Mouse (Mus musculus): ENCODE measurements around the gene Vill. TPM values are rescaled to one million over a fixed set of nuclear protein-coding genes. Genes with fewer than 3 reads are reported as not detected.
A peak's percentile ranks its signal among the peaks of the same experiment; 100 is the strongest.

The Vill gene
- polyA plus RNA-seq (2016; fragmentation: Nextera tagmentation; extraction: Ambion mirVana) = 9.8 and 13.0 TPM in 2 replicates

GRCm38 (mm10) chr9:119052154-119052944, at the start of gene Vill:
TSS of gene Vill (plus strand) at chr9:119052778.
- H3K9me3 ChIP-seq = no peaks in the 10 kb centered on the region
- peak within 1 kb of the TSS; percentile 17 for H3K4me3 ChIP-seq
- H3K4me2 ChIP-seq (replicated peaks) = peak within 1 kb of the TSS; percentile 63
- no peak within 1 kb of the TSS for H3K27ac ChIP-seq
- H3K4me1 ChIP-seq = peaks cover 13% of the 10 kb centered on the region
- H3K36me3 ChIP-seq = no peaks in the 10 kb centered on the region
- ATAC-seq (ENCODE audit: low FRiP score, low read depth) = peak; percentile 82
- H3K27me3 ChIP-seq (replicated peaks) = peaks cover 14% of the 10 kb centered on the region
- WGBS = 15% methylated on average over 22 of the region's 22 CpGs
- peak within 1 kb of the TSS; percentile 47 for H3K9ac ChIP-seq

GRCm38 (mm10) chr9:119003990-119004702, 48.4 kb upstream of the Vill start:
- H3K9ac ChIP-seq = no peak overlapping the region
- no peak overlapping the region for H3K4me2 ChIP-seq (replicated peaks)
- H3K27ac ChIP-seq = no peak overlapping the region
- H3K4me1 ChIP-seq = peaks cover 7% of the 10 kb centered on the region
- H3K9me3 ChIP-seq = no peaks in the 10 kb centered on the region
- no peak overlapping the region for H3K4me3 ChIP-seq
- H3K27me3 ChIP-seq (replicated peaks) = no peaks in the 10 kb centered on the region
- ATAC-seq (ENCODE audit: low FRiP score, low read depth) = no peak
- 91% methylated on average over 23 of the region's 23 CpGs for WGBS
- no peaks in the 10 kb centered on the region for H3K36me3 ChIP-seq

GRCm38 (mm10) chr9:119004703-119005076, 47.9 kb upstream of the Vill start:
- Histone ChIP-seq H3K27ac (no peak overlapping the region), H3K4me3 (no peak overlapping the region), H3K4me2 (replicated peaks) (no peak overlapping the region), H3K9me3 (no peaks in the 10 kb centered on the region), H3K27me3 (replicated peaks) (no peaks in the 10 kb centered on the region), H3K9ac (no peak overlapping the region), H3K36me3 (no peaks in the 10 kb centered on the region), H3K4me1 (peaks cover 7% of the 10 kb centered on the region)
- 90% methylated on average over 16 of the region's 16 CpGs for WGBS
- no peak for ATAC-seq (ENCODE audit: low FRiP score, low read depth)

DNA sequence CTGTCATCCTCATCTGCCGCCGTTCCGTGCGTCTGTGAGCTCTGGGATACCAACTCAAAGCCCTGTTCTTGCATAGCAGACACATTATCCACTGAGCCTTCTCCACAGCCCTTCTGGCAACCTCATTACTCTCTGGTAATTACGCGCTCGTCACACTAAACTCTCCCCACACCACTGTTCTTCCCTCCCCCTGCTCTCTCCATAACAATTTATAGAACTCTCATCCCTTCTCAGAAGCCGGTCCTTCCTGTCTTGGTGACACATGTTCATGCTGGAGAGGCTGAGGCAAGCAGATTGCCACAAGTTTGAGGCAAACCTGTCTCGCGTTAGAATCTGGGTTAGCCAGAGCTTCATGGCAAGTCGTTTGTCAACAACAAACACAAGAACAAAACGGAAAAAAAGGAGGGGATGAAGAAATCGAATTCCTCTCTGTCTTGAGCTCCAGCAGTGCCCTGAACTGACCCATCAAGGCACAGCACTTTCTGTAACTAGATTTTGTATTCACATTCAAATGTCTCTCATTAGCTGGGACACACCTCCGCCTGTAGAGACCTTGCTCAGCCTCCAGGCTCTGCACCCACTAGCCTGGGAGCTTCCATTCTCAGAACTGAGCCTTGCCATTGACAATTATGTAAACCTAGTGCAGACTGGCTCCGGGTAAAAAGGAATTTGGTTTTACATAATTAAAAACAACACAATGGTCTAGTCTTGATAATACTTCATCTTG, 47.1 kb upstream of the Vill start:
- ATAC-seq (ENCODE audit: low FRiP score, low read depth) = no peak
- no peak overlapping the region for H3K4me3 ChIP-seq
- no peaks in the 10 kb centered on the region for H3K9me3 ChIP-seq
- H3K27ac ChIP-seq = no peak overlapping the region
- no peaks in the 10 kb centered on the region for H3K36me3 ChIP-seq
- no peak overlapping the region for H3K4me2 ChIP-seq (replicated peaks)
- no peak overlapping the region for H3K9ac ChIP-seq
- peaks cover 7% of the 10 kb centered on the region for H3K4me1 ChIP-seq
- WGBS = 58% methylated on average over 15 of the region's 15 CpGs
- no peaks in the 10 kb centered on the region for H3K27me3 ChIP-seq (replicated peaks)

- H3K4me3 ChIP-seq = no peak overlapping the region
- no peak overlapping the region for H3K4me2 ChIP-seq (replicated peaks)
- ATAC-seq (ENCODE audit: low FRiP score, low read depth) = no peak
- H3K4me1 ChIP-seq = peaks cover 7% of the 10 kb centered on the region
- no peaks in the 10 kb centered on the region for H3K27me3 ChIP-seq (replicated peaks)
- WGBS = 88% methylated on average over 10 of the region's 10 CpGs
- no peak overlapping the region for H3K27ac ChIP-seq
- no peak overlapping the region for H3K9ac ChIP-seq
- no peaks in the 10 kb centered on the region for H3K36me3 ChIP-seq
- no peaks in the 10 kb centered on the region for H3K9me3 ChIP-seq
These were observed 45.3 kb upstream of the Vill start for GRCm38 (mm10) chr9:119007266-119007665.

GRCm38 (mm10) chr9:119008871-119009270, 43.7 kb upstream of the Vill start:
- Histone ChIP-seq H3K27ac (no peak overlapping the region), H3K4me2 (replicated peaks) (no peak overlapping the region), H3K27me3 (replicated peaks) (no peaks in the 10 kb centered on the region), H3K36me3 (no peaks in the 10 kb centered on the region; the same call in 1 of the 2 replicates), H3K4me3 (no peak overlapping the region), H3K9ac (no peak overlapping the region), H3K9me3 (no peaks in the 10 kb centered on the region), H3K4me1 (peaks cover 7% of the 10 kb centered on the region)
- ATAC-seq (ENCODE audit: low FRiP score, low read depth) = no peak
- 69% methylated on average over 7 of the region's 7 CpGs for WGBS

DNA sequence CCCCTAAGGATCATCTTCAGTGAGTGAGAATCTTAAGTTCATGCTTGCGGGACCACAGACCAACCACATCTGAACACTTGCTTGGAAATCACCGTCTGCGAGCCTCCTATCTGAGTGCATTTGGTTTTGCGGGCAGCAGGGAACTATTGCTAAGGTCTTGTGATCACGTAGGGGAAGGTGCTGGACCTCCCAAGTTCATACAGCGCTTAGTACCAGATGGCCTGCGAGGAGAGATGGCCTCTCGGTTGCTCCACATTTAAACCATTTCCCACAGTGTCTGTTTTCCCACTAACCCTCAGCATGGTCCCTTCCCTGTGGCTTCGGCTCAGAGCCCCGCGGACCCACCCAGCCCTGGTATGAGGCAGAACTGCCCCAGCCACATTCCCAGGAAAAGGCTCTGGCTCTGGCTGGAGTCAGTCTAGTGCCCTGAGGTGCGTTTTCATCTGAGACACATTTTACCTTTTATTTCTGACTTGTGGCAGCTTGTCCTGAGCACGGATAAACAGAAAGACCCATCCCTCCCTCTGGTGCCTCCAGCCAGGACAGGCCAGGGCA, 42.3 kb upstream of the Vill start:
- Histone ChIP-seq H3K4me1 (peaks cover 1% of the 10 kb centered on the region), H3K9ac (no peak overlapping the region), H3K27ac (no peak overlapping the region), H3K27me3 (replicated peaks) (no peaks in the 10 kb centered on the region), H3K9me3 (no peaks in the 10 kb centered on the region), H3K36me3 (no peaks in the 10 kb centered on the region; the same call in 1 of the 2 replicates), H3K4me2 (replicated peaks) (no peak overlapping the region), H3K4me3 (no peak overlapping the region)
- no peak for ATAC-seq (ENCODE audit: low FRiP score, low read depth)
- WGBS = 77% methylated on average over 13 of the region's 13 CpGs

GRCm38 (mm10) chr9:119016785-119017507, 35.6 kb upstream of the Vill start:
- Histone ChIP-seq H3K27ac (no peak overlapping the region), H3K4me2 (replicated peaks) (no peak overlapping the region)

GRCm38 (mm10) chr9:119021731-119022130, 30.8 kb upstream of the Vill start:
- H3K4me3 ChIP-seq = no peak overlapping the region
- no peaks in the 10 kb centered on the region for H3K27me3 ChIP-seq (replicated peaks)
- no peak for ATAC-seq (ENCODE audit: low FRiP score, low read depth)
- no peaks in the 10 kb centered on the region for H3K9me3 ChIP-seq
- WGBS = 82% methylated on average over 7 of the region's 7 CpGs
- H3K36me3 ChIP-seq = no peaks in the 10 kb centered on the region
- no peak overlapping the region for H3K4me2 ChIP-seq (replicated peaks)
- no peak overlapping the region for H3K27ac ChIP-seq
- no peak overlapping the region for H3K9ac ChIP-seq
- H3K4me1 ChIP-seq = no peaks in the 10 kb centered on the region

More at GRCm38 (mm10) chr9:119016785-119017507, 35.6 kb upstream of the Vill start:
- H3K9me3 ChIP-seq = no peaks in the 10 kb centered on the region
- no peaks in the 10 kb centered on the region; the same call in 1 of the 2 replicates for H3K36me3 ChIP-seq
- ATAC-seq (ENCODE audit: low FRiP score, low read depth) = no peak
- no peaks in the 10 kb centered on the region for H3K27me3 ChIP-seq (replicated peaks)
- WGBS = 83% methylated on average over 7 of the region's 7 CpGs
- no peak overlapping the region for H3K9ac ChIP-seq
- no peak overlapping the region for H3K4me3 ChIP-seq
- H3K4me1 ChIP-seq = no peaks in the 10 kb centered on the region

GRCm38 (mm10) chr9:119025263-119025662, 27.3 kb upstream of the Vill start:
- Histone ChIP-seq H3K9me3 (no peaks in the 10 kb centered on the region), H3K4me1 (no peaks in the 10 kb centered on the region), H3K4me3 (no peak overlapping the region), H3K4me2 (replicated peaks) (no peak overlapping the region), H3K9ac (no peak overlapping the region), H3K36me3 (no peaks in the 10 kb centered on the region), H3K27ac (no peak overlapping the region), H3K27me3 (replicated peaks) (no peaks in the 10 kb centered on the region)
- 82% methylated on average over 6 of the region's 6 CpGs for WGBS
- ATAC-seq (ENCODE audit: low FRiP score, low read depth) = no peak

GRCm38 (mm10) chr9:119025832-119026331, 26.7 kb upstream of the Vill start:
- Histone ChIP-seq H3K9ac (no peak overlapping the region), H3K4me3 (no peak overlapping the region), H3K9me3 (no peaks in the 10 kb centered on the region), H3K27ac (no peak overlapping the region), H3K4me2 (replicated peaks) (no peak overlapping the region), H3K36me3 (no peaks in the 10 kb centered on the region), H3K27me3 (replicated peaks) (no peaks in the 10 kb centered on the region), H3K4me1 (no peaks in the 10 kb centered on the region)
- no peak for ATAC-seq (ENCODE audit: low FRiP score, low read depth)
- WGBS = 84% methylated on average over 7 of the region's 7 CpGs
